Mouse (Mus musculus) erythroblast, embryonic 14.5 days (primary cell): Measurements from ENCODE around the gene Ercc6l2. TPM values are rescaled to one million over a fixed set of nuclear protein-coding genes. Genes with fewer than 3 reads are reported as not detected.

Experiments used
- H3K27me3 ChIP-seq: 2 replicates; pipeline ENCODE4 v1.6.1; 2012; ENCODE audit warnings: inconsistent platforms; ENCODE audit not compliant: control insufficient read depth
- H3K36me3 ChIP-seq: 2 replicates; pipeline ENCODE4 v1.6.1; 2012; ENCODE audit warnings: mild to moderate bottlenecking, inconsistent platforms; ENCODE audit not compliant: control insufficient read depth
- H3K4me1 ChIP-seq: 2 replicates; pipeline ENCODE4 v1.6.1; 2012; ENCODE audit warnings: inconsistent platforms; ENCODE audit not compliant: control insufficient read depth
- H3K4me3 ChIP-seq: replicated peaks from 2 replicates; pipeline ENCODE3; 2012; ENCODE audit warnings: moderate library complexity, mild to moderate bottlenecking, inconsistent platforms
- H3K9me3 ChIP-seq: 2 replicates; pipeline ENCODE4 v1.6.1; 2012; ENCODE audit warnings: low read length, inconsistent platforms, mixed read lengths; ENCODE audit not compliant: control insufficient read depth
- GATA1 ChIP-seq: IDR thresholded peaks from 2 replicates; pipeline ENCODE4 v1.6.1; 2012; ENCODE audit warnings: low read length, inconsistent platforms, mixed read lengths
- TAL1 ChIP-seq: IDR thresholded peaks from 3 replicates; pipeline ENCODE4 v1.6.1; 2012; ENCODE audit warnings: low read length, inconsistent platforms, mixed read lengths
- polyA plus RNA-seq: library from polyadenylated mRNA; stranded (reverse); fragments of >175 nt; gene quantifications from 2 replicates; pipeline ENCODE4 v1.2.3, GENCODE M21; 2012

Gene Ercc6l2
- polyA plus RNA-seq, result 0.18 and 0.36 TPM in 2 replicates

DNA sequence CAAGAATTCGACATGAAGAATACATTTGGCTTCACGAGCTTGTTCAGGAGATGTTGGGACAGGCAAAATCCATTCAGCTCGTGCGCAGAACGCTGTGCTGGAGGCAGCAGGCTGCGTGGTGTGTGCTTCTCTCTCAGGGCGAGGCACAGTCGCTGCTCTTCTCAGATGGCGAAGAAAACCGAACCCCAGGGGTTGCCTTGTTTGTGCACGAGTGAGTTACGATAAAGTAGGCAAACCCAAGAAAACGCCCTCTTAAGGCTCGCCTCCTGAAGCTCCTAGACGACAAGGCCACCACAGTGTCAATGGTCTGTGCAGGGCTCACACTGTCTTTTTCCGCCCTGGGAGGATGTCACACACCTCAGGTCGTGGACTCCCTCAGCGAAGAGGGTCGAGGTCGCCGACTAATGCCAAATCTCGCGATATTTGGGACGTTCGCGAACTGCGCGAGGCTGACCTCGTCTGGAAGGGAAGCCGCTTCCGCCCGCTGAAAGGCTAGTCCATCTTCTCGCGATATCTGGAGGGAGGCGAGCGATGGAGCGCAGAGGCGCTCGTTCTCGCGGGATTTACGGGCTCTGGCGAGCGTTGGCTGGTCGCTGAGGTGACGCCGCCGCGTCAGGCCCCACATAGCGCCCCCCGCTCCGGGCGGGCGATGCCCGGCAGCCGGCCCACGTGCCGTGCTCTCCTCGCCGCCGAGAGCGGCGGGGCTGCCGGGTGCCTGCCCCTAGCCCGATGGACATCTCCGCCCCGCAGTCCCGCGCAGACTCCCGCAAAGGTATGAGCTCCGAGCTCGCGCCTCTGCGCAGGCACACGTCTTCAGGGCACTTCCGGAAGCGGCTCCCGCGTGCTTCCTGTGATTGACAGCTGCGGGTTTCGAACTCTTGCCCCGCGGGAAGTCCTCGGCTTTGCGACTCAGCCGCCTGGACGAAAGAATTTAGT is at the start of gene Ercc6l2:
Gene Ercc6l2 (plus strand): TSS at position 495 of the 936 bp plus-strand sequence.
- Histone ChIP-seq H3K9me3 (no peaks in the 10 kb centered on the region), H3K4me3 (peak within 1 kb of the TSS; percentile 76), H3K4me1 (peaks cover 30% of the 10 kb centered on the region), H3K27me3 (no peaks in the 10 kb centered on the region), H3K36me3 (peaks cover 3% of the 10 kb centered on the region)
- TF ChIP-seq TAL1, result no peak

DNA sequence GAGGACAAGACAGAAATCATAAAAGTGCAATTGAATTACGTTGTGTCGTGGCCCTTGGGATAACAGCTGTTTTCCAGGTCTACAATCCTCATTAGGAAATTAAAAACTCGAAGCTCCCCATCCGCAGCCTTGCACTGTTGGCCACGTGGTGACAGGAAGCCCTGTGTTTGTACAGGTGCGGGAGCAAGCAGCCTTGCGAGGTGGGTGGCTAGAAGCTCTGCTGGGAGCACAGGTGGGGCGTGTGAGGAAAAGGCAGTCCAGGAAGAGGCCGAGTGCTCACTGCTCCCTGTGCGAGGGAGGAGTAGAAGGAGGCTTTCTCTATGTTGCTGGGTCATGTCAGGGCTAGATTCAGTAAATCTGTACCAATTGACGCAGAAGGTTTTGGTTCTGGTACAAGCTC is 49.0 kb upstream of the Ercc6l2 start:
- Histone ChIP-seq H3K27me3 (no peaks in the 10 kb centered on the region), H3K9me3 (no peaks in the 10 kb centered on the region), H3K36me3 (no peaks in the 10 kb centered on the region), H3K4me1 (no peaks in the 10 kb centered on the region), H3K4me3 (no peak overlapping the region)
- TF ChIP-seq GATA1, result no peak
- no peak for TF ChIP-seq TAL1

DNA sequence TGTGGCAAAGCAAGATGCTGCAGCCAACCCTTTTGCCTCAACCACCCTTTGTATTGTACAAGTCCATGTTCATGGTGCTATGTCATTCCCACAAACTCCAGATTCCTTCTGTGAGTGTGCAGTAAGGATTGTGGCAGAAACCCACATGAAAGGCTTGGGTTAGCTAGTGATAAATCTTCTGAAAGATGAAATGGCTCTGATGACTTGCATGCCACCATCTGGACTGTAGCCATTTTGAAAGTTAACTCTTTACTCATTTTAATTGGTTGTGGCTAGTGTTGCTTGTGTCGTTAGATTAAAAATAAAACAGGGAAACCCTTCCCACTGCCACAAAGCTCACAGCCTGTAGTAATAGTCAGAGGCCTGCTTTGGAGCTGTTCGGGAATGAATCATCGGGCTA is 44.0 kb upstream of the Ercc6l2 start:
- no peaks in the 10 kb centered on the region for H3K4me1 ChIP-seq
- H3K27me3 ChIP-seq, result no peaks in the 10 kb centered on the region
- H3K9me3 ChIP-seq, result no peaks in the 10 kb centered on the region
- no peaks in the 10 kb centered on the region for H3K36me3 ChIP-seq
- no peak overlapping the region for H3K4me3 ChIP-seq
- TF ChIP-seq GATA1 (no peak), TAL1 (no peak)

DNA sequence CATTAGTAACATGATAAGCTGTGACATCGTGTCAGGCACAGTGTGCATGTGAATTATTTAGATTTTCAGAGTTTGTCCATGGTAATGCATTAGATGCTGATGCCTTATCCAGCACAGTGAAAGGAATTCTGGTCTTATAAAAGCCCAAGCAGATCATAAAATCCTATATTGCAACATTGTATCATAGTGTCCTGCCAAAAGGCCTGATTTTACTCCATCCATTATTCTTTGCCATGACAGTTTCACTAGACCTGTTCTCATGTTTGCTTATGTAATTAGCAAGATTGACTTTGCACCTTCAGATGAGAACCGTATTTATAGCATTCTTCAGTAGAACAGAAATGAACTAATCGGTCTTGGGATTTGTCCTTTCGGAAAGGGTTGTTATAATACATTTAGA is 36.1 kb upstream of the Ercc6l2 start:
- Histone ChIP-seq H3K4me3 (no peak overlapping the region), H3K9me3 (no peaks in the 10 kb centered on the region), H3K4me1 (no peaks in the 10 kb centered on the region), H3K36me3 (no peaks in the 10 kb centered on the region), H3K27me3 (no peaks in the 10 kb centered on the region)
- TF ChIP-seq TAL1, result no peak
- TF ChIP-seq GATA1, result no peak

DNA sequence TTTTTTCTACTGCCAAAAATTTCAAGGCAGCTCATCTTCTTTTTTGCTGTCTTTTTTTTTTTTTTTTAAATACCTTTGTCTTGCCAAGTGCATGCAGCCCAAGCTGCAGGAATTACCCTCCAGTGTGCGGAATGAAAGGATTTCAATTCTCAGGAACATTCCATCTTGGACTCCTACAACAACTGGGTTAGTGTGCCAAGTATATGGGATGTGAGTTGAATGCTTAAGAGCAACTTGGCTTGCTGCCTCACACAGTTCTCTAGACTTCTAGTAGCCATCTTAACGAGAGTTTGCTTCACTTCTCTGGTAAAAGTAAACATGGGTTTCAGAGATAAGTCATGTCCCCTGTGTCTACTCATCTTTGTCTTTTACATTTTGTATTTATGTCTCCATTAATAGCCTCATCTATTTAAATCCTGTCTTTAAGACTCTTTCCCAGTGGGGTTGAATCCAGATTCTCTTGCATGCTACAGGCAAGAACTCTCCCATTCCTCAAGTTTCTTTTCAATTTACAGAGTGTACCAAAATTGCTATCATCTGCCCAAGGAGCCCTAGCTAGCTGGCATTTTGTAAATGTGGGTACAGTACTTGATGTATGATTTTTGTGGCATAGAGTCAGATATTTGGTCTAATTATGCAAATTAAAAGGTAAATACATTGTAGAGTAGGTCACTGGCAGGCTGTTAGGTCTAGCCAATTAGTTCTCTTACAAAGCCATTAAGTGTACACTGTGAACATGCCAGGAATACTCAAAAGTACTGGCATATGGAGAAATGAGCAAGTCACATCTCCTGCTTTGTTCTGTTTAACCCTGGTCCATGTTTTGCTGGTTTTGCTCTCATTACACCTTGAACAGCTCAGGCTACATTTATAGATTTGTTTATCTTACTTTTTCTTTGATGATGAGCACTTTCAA is 35.4 kb upstream of the Ercc6l2 start:
- no peaks in the 10 kb centered on the region for H3K36me3 ChIP-seq

DNA sequence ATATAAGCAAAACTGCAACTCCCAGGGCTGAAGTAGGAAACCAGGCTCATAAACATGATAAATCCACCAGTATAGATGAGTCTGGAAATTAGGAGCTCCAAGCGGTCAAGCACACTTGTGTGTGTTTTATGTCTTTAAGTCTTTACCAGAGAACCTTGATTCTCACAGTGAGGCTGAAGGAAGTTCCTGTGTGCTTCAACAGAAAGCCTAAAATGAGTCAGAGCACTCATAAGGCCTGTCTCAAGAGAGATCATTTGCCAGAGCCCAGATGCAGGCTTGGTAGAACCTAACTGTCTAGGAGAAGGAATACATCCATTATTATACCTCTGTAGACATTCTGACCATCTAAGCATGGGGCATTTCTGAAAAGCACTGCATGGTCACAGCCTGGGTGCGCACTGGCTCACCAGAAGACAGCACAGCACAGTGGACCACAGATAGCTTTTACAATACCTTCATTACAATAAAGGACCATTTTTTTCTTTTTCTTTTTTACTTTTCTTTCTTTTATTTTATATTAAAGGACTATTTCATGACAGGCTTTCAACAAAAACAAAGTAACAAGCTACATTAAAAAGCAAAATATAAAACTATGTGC is 22.7 kb upstream of the Ercc6l2 start:
- no peaks in the 10 kb centered on the region for H3K27me3 ChIP-seq
- H3K36me3 ChIP-seq, result no peaks in the 10 kb centered on the region
- H3K4me1 ChIP-seq, result no peaks in the 10 kb centered on the region
- TF ChIP-seq TAL1 (no peak), GATA1 (no peak)
- H3K4me3 ChIP-seq, result no peak overlapping the region
- H3K9me3 ChIP-seq, result no peaks in the 10 kb centered on the region

More for the DNA sequence above, 35.4 kb upstream of the Ercc6l2 start:
- no peak overlapping the region for H3K4me3 ChIP-seq
- no peaks in the 10 kb centered on the region for H3K4me1 ChIP-seq
- H3K9me3 ChIP-seq, result no peaks in the 10 kb centered on the region
- no peaks in the 10 kb centered on the region for H3K27me3 ChIP-seq
- TF ChIP-seq TAL1 (no peak), GATA1 (no peak)

DNA sequence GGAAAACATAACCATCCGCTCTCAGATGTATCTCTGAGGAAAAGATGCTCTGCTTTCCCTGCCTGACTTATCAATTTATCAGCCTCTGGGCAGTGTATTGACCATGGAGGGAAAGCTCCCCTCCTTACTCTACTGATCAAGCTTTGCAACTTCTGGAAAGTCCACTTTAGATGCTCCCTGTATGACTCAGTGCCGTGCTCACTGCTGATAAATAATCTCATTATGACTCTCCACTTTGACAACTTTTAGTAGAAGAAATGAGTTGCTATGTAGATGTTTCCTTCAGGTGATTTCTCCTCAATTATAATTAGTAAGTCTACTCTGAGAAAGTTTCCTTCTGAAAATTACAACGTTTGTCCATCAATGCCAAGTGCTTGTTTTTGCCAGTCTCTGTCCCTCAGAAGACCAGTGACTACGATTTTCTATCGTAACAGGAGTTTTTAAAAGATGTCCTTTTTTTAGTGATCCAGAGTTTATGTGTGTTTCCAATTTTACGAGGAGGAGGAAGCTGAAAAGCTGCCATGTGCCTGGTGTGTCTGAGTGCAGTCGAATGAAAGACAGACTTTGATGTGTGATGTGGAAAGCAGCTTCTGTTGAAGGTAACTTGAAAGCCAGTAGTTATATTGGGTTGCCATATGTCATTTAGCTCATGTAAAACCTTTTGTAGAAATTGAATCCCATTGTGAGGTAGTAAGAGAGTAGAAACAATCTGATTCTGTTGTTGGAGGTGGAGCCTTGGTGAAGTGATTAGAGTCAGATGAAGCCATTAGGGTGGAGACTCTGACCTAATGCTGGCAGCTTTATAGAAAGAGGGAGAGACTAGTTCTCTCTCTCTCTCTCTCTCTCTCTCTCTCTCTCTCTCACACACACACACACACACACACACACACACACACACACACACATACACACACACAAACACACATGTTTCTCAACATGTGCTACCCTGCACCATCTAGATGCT is 21.4 kb upstream of the Ercc6l2 start:
- H3K27me3 ChIP-seq, result no peaks in the 10 kb centered on the region
- no peaks in the 10 kb centered on the region for H3K9me3 ChIP-seq
- no peaks in the 10 kb centered on the region for H3K4me1 ChIP-seq
- H3K36me3 ChIP-seq, result no peaks in the 10 kb centered on the region
- TF ChIP-seq GATA1, result no peak
- TF ChIP-seq TAL1, result no peak
- no peak overlapping the region for H3K4me3 ChIP-seq

DNA sequence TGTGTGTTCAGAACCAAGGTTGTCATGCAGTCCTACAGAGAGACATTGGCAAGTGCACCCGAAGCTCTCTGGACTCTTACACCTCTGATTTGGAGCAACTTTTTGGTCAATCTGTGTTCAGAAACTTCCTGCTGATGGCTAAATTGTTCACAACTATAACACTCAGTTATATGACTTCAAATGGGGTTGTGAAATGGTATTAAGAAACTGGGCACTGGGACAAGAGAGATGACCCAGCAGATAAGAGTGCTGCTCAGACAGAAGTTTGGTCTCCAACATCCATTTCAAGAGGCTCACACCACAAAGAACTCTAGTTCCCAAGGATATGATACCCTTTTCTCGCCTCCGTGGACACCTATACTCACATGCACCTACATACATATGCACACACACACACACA is 16.4 kb upstream of the Ercc6l2 start:
- Histone ChIP-seq H3K4me1 (no peaks in the 10 kb centered on the region), H3K36me3 (no peaks in the 10 kb centered on the region), H3K4me3 (no peak overlapping the region), H3K27me3 (no peaks in the 10 kb centered on the region), H3K9me3 (no peaks in the 10 kb centered on the region)
- TF ChIP-seq GATA1, result no peak
- TF ChIP-seq TAL1, result no peak
